Mouse (Mus musculus) cerebellum, adult 2 months (tissue): ENCODE results near the gene B4galt2. TPM values are rescaled to one million over a fixed set of nuclear protein-coding genes. Genes with fewer than 3 reads are reported as not detected.

ENCODE experiments used
- DNase-seq, 2 experiments: peaks; one replicate each; pipeline ENCODE4 v3.0.0; 2021
- H3K27ac ChIP-seq: fragments of 200-500 bp; 2 replicates; pipeline ENCODE4 v1.5.1; 2012; ENCODE audit warnings: low read length, control low read depth, inconsistent platforms; ENCODE audit not compliant: insufficient read depth
- H3K27me3 ChIP-seq: fragments of 200-500 bp; 2 replicates; pipeline ENCODE4 v1.6.1; 2012; ENCODE audit warnings: inconsistent platforms, mild to moderate bottlenecking, low read length, moderate library complexity; ENCODE audit not compliant: control insufficient read depth, insufficient read depth
- H3K4me1 ChIP-seq: fragments of 200-500 bp; 2 replicates; pipeline ENCODE4 v1.6.1; 2011; ENCODE audit warnings: low read length; ENCODE audit not compliant: control insufficient read depth, insufficient read depth
- H3K4me3 ChIP-seq: fragments of 200-500 bp; replicated peaks from 2 replicates; pipeline ENCODE3; 2011; ENCODE audit warnings: mild to moderate bottlenecking, low read depth, low read length, control low read depth; ENCODE audit not compliant: insufficient read depth
- CTCF ChIP-seq: fragments of 200-500 bp; IDR thresholded peaks from 2 replicates; pipeline ENCODE4 v1.5.1; 2011; ENCODE audit warnings: low read depth, mild to moderate bottlenecking, control low read depth, low read length, moderate library complexity, borderline replicate concordance; ENCODE audit not compliant: insufficient read depth
- POLR2A ChIP-seq: fragments of 200-500 bp; IDR thresholded peaks from 2 replicates; pipeline ENCODE4 v1.6.1; 2011; ENCODE audit warnings: low read length, control low read depth, borderline replicate concordance; ENCODE audit not compliant: insufficient read depth
- WGBS: fragments of 180-500 bp; shearing (Covaris S2); methylation state at CpG from one replicate; pipeline ENCODE4 v1.1.7; 2018; 5-methylcytosine and 5-hydroxymethylcytosine counted together
- polyA plus RNA-seq: library from polyadenylated mRNA; depleted of rRNA; stranded (reverse); fragments of >200 nt; gene quantifications from 2 replicates; pipeline ENCODE4 v1.2.3, GENCODE M21; 2012

The B4galt2 gene
- polyA plus RNA-seq, 1 experiment = 42.0 TPM

- 0 out of 2 replicates have a peak, but pooled peaks cover 3% of the 10 kb centered on the region for H3K4me1 ChIP-seq
- no peaks in the 10 kb centered on the region for H3K27me3 ChIP-seq
- H3K27ac ChIP-seq = no peak overlapping the region
- WGBS = 87% methylated on average over 6 of the region's 6 CpGs
- no peak for TF ChIP-seq POLR2A
- TF ChIP-seq CTCF = no peak
- H3K4me3 ChIP-seq = no peak overlapping the region
- no peak for DNase-seq
Observed at GRCm38 (mm10) chr4:117867000-117867399, 16.3 kb downstream of the B4galt2 start.

GRCm38 (mm10) chr4:117866083-117866482, 17.2 kb downstream of the B4galt2 start:
- Histone ChIP-seq H3K27me3 (no peaks in the 10 kb centered on the region), H3K4me1 (no peaks in the 10 kb centered on the region), H3K4me3 (no peak overlapping the region), H3K27ac (no peak overlapping the region)
- WGBS = 24% methylated on average over 9 of the region's 9 CpGs
- TF ChIP-seq CTCF = no peak
- no peak for TF ChIP-seq POLR2A
- DNase-seq = peak in 1 of 2 experiments; percentile 47

DNA sequence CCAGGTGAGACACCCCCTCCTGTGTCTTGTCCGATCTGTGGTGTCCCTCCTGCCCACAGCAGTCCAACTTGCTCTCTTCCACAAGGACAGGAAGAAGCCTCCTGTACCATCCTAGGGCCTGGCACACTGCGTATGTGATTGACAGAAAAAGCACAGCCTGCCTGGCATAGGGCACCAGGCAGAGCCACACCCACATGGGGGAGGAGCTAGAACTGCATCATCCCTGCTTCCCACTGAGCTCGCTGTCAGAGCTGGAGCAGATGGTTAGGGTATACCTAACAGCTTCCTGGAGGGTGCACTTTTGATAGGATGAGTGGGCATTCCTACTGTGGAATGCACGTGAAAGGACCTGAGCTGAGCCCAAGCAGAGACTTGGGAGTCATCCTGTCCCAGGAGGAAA, 20.5 kb downstream of the B4galt2 start:
- Histone ChIP-seq H3K27me3 (no peaks in the 10 kb centered on the region), H3K4me3 (no peak overlapping the region), H3K4me1 (peaks cover 8% of the 10 kb centered on the region), H3K27ac (no peak overlapping the region)
- TF ChIP-seq POLR2A (no peak), CTCF (no peak)
- 33% methylated on average over 4 of the region's 4 CpGs for WGBS
- DNase-seq = no peak

GRCm38 (mm10) chr4:117860570-117860969, 22.7 kb downstream of the B4galt2 start:
- Histone ChIP-seq H3K4me1 (peaks cover 8% of the 10 kb centered on the region), H3K4me3 (no peak overlapping the region), H3K27ac (no peak overlapping the region), H3K27me3 (no peaks in the 10 kb centered on the region)
- 84% methylated on average over 9 of the region's 9 CpGs for WGBS
- TF ChIP-seq CTCF = no peak
- no peak for TF ChIP-seq POLR2A
- DNase-seq = no peak

GRCm38 (mm10) chr4:117858794-117859193, 24.5 kb downstream of the B4galt2 start:
- WGBS = 29% methylated on average over 3 of the region's 3 CpGs
- peak; percentile 58 to 60 for DNase-seq
- Histone ChIP-seq H3K27ac (0 out of 2 replicates have a peak overlapping the region, but pooled peaks have one; percentile 2), H3K27me3 (no peaks in the 10 kb centered on the region), H3K4me3 (no peak overlapping the region), H3K4me1 (peaks cover 8% of the 10 kb centered on the region)
- TF ChIP-seq POLR2A = no peak
- TF ChIP-seq CTCF = peak; percentile 47

GRCm38 (mm10) chr4:117855146-117855545, 28.1 kb downstream of the B4galt2 start:
- no peaks in the 10 kb centered on the region for H3K27me3 ChIP-seq
- peaks cover 13% of the 10 kb centered on the region for H3K4me1 ChIP-seq
- 56% methylated on average over 9 of the region's 9 CpGs for WGBS
- peak; percentile 36 to 37 for DNase-seq
- no peak for TF ChIP-seq POLR2A
- TF ChIP-seq CTCF = no peak
- H3K27ac ChIP-seq = peak overlapping the region; percentile 44; the same call in 1 of the 2 replicates
- no peak overlapping the region for H3K4me3 ChIP-seq

GRCm38 (mm10) chr4:117852152-117852868, 31.0 kb downstream of the B4galt2 start:
- Histone ChIP-seq H3K27me3 (no peaks in the 10 kb centered on the region), H3K27ac (no peak overlapping the region; the same call in 1 of the 2 replicates), H3K4me3 (no peak overlapping the region), H3K4me1 (peaks cover 19% of the 10 kb centered on the region)
- DNase-seq = no peak
- WGBS = 69% methylated on average over 10 of the region's 10 CpGs
- TF ChIP-seq CTCF (no peak), POLR2A (no peak)

- peak overlapping the region; percentile 24; the same call in 1 of the 2 replicates for H3K27ac ChIP-seq
Observed at GRCm38 (mm10) chr4:117850871-117851270, 32.4 kb downstream of the B4galt2 start.

More at GRCm38 (mm10) chr4:117850871-117851270, 32.4 kb downstream of the B4galt2 start:
- DNase-seq = no peak
- TF ChIP-seq CTCF (no peak), POLR2A (no peak)
- no peaks in the 10 kb centered on the region for H3K27me3 ChIP-seq
- H3K4me1 ChIP-seq = peaks cover 19% of the 10 kb centered on the region
- 78% methylated on average over 7 of the region's 7 CpGs for WGBS
- H3K4me3 ChIP-seq = no peak overlapping the region
